Mouse (Mus musculus) hindlimb bud, embryonic 11.5 days (tissue): Measurements from ENCODE around the gene BC055324.

Experiments
- DNase-seq: peaks from one replicate; pipeline ENCODE4 v3.0.0-alpha.2; 2012; ENCODE audit warnings: low read depth, low spot score; ENCODE audit errors: extremely low spot score

The BC055324 gene

GRCm38 (mm10) chr1:163953396-163953795 is 41.2 kb downstream of the BC055324 start:
- no peak for DNase-seq

GRCm38 (mm10) chr1:163942056-163942455 is 52.5 kb downstream of the BC055324 start:
- no peak for DNase-seq

- no peak for DNase-seq
Measured at GRCm38 (mm10) chr1:163934591-163934990, 60.0 kb downstream of the BC055324 start.

GRCm38 (mm10) chr1:163931801-163932200 is 62.8 kb downstream of the BC055324 start:
- DNase-seq, result no peak

- no peak for DNase-seq
Measured at GRCm38 (mm10) chr1:163930458-163930794, 64.2 kb downstream of the BC055324 start.

GRCm38 (mm10) chr1:163929636-163930457 is 64.7 kb downstream of the BC055324 start:
- DNase-seq, result peak; percentile 81

GRCm38 (mm10) chr1:163928846-163929245 is 65.8 kb downstream of the BC055324 start, which contains the start of gene Scyl3:
Gene Scyl3 (plus strand): TSS chr1:163929100.
- DNase-seq, result no peak

GRCm38 (mm10) chr1:163924093-163924492 is 70.5 kb downstream of the BC055324 start:
- DNase-seq, result no peak

GRCm38 (mm10) chr1:163917349-163918160 is 77.0 kb downstream of the BC055324 start:
- DNase-seq, result no peak

GRCm38 (mm10) chr1:163911981-163912380 is 82.6 kb downstream of the BC055324 start:
- no peak for DNase-seq

- DNase-seq, result no peak
Measured at GRCm38 (mm10) chr1:163910785-163911184, 83.8 kb downstream of the BC055324 start.

GRCm38 (mm10) chr1:163910343-163910742 is 84.3 kb downstream of the BC055324 start:
- peak; percentile 79 for DNase-seq

GRCm38 (mm10) chr1:163908389-163908788 is 86.2 kb downstream of the BC055324 start:
- DNase-seq, result no peak

- DNase-seq, result no peak
Measured at GRCm38 (mm10) chr1:163907007-163907811, 87.4 kb downstream of the BC055324 start.

- no peak for DNase-seq
Measured at GRCm38 (mm10) chr1:163903411-163903810, 91.2 kb downstream of the BC055324 start.

- no peak for DNase-seq
Measured at GRCm38 (mm10) chr1:163900168-163900567, 94.4 kb downstream of the BC055324 start.

GRCm38 (mm10) chr1:163899575-163899974 is 95.0 kb downstream of the BC055324 start:
- no peak for DNase-seq

GRCm38 (mm10) chr1:163898291-163898764 is 96.3 kb downstream of the BC055324 start:
- DNase-seq, result peak; percentile 91
